8 mouse cellular contexts compared by ENCODE assay signal in the genomic region with DNA sequence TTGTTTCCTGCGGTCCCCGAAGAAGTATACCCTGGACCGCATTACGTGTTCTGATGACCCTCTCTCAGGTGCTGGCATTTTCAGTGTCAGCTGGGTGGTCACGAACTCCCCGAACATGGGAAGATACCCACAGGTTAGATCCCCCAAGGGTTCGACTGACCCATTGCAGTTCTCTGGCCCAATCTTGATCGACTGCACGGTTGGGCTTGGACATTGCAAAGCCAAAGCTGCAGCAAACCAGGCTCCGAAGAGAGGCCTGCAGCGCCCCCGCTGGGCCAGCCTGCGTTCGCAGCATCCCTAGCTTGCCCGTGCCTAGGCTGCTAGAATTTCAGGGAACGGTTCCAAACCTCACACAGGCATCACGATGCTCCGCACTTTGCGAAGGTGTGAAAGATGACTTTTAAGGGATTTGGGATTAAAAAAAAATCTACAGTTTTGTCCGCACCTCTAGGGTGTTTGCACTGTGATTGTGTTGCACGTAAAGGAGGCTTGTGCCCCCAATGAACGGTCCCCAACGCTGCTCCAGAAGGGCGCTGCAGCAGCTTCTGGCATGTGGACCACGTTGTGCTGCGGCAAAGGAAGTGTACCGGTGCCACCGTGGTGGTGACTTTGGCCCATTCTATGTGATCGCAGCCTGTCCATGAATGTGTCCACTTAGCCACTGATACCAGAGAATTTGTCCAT. TPM values are rescaled to one million over a fixed set of nuclear protein-coding genes. Genes with fewer than 3 reads are reported as not detected.
DNase-seq lines count a peak whose midpoint lies in the region; ATAC-seq and TF ChIP-seq lines count a peak whose summit lies in the region.

No protein-coding gene starts in this region.

- peak overlapping the region; percentile 63 for H3K4me2 ChIP-seq in forebrain, embryonic 16.5 days (ENCODE audit: low read length)

- H3K4me1 ChIP-seq in cerebellum, adult 2 months (ENCODE audit: control insufficient read depth, insufficient read depth, low read length): no peaks in the 10 kb centered on the region
- peaks cover 6% of the 10 kb centered on the region for H3K4me1 ChIP-seq in forebrain, embryonic 16.5 days (replicated peaks; ENCODE audit: control insufficient read depth, insufficient read depth, low read length)
- H3K4me1 ChIP-seq in olfactory bulb, adult 2 months (ENCODE audit: control insufficient read depth, insufficient read depth, low read length): peaks cover 2% of the 10 kb centered on the region; the same call in 1 of the 2 replicates

- 51% methylated on average over 29 of the region's 29 CpGs for WGBS in cerebellum, adult 2 months
- 58% methylated on average over 29 of the region's 29 CpGs for WGBS in forebrain, embryonic 16.5 days
- WGBS in olfactory bulb, adult 2 months: 48% methylated on average over 29 of the region's 29 CpGs

- H3K9ac ChIP-seq in forebrain, embryonic 16.5 days (replicated peaks; ENCODE audit: low read depth, low read length): peak overlapping the region; percentile 72

- no peaks in the 10 kb centered on the region for H3K27me3 ChIP-seq in cerebellum, adult 2 months (ENCODE audit: control insufficient read depth, insufficient read depth, low read length)
- no peaks in the 10 kb centered on the region for H3K27me3 ChIP-seq in forebrain, embryonic 16.5 days (replicated peaks; ENCODE audit: control insufficient read depth, insufficient read depth, low read length)

- peak; percentile 90 for DNase-seq in MN1 (ENCODE audit: low spot score)
- DNase-seq in cerebellum, adult 2 months: peak; percentile 73 to 80
- peak; percentile 82 for DNase-seq in heart, postnatal 14 days
- DNase-seq in layer of hippocampus, adult 2 months (ENCODE audit: low spot score in 2 of 2): peak; percentile 63 to 71
- DNase-seq in lung, adult 18-20 months: peak; percentile 44 to 50

- intact Hi-C loops in heart, postnatal 14 days (cut with DNase I): no loop called here

- peak overlapping the region; percentile 42 for H3K27ac ChIP-seq in cerebellum, adult 2 months (ENCODE audit: insufficient read depth, low read length)
- peak overlapping the region; percentile 78 for H3K27ac ChIP-seq in forebrain, embryonic 16.5 days (ENCODE audit: low read length)
- H3K27ac ChIP-seq in layer of hippocampus, adult 2 months: peak overlapping the region; percentile 82
- H3K27ac ChIP-seq in olfactory bulb, adult 2 months (ENCODE audit: insufficient read depth, low read depth, low read length): 0 out of 2 replicates have a peak overlapping the region, but pooled peaks have one; percentile 13

- peak; percentile 79 for ATAC-seq in forebrain, embryonic 16.5 days
- ATAC-seq in activated CD4-positive, CD25-positive, alpha-beta regulatory T cell, adult 4 months: no peak

- TF ChIP-seq CTCF in cerebellum, adult 2 months (IDR thresholded peaks at IDR 0.05; ENCODE audit: borderline replicate concordance, insufficient read depth, low read depth, low read length): peak; percentile 61
- peak; percentile 79 for TF ChIP-seq CTCF in layer of hippocampus, adult 2 months (conservative IDR thresholded peaks at IDR 0.05)
- TF ChIP-seq CTCF in olfactory bulb, adult 2 months (IDR thresholded peaks at IDR 0.05; ENCODE audit: insufficient read depth, low read depth, low read length): peak; percentile 59

- TF ChIP-seq POLR2A in cerebellum, adult 2 months (IDR thresholded peaks at IDR 0.05; ENCODE audit: borderline replicate concordance, insufficient read depth, low read length): 0 out of 2 replicates have a peak, but pooled peaks have one; percentile 19
- no peak; the same call in 1 of the 2 replicates for TF ChIP-seq POLR2A in olfactory bulb, adult 2 months (IDR thresholded peaks at IDR 0.05; ENCODE audit: insufficient read depth, low read depth, low read length)

- peak overlapping the region; percentile 46 for H3K4me3 ChIP-seq in cerebellum, adult 2 months (replicated peaks; ENCODE audit: insufficient read depth, low read depth, low read length)
- H3K4me3 ChIP-seq in forebrain, embryonic 16.5 days (replicated peaks; ENCODE audit: low read length): peak overlapping the region; percentile 62
- peak overlapping the region; percentile 61 for H3K4me3 ChIP-seq in layer of hippocampus, adult 2 months
- peak overlapping the region; percentile 48 for H3K4me3 ChIP-seq in olfactory bulb, adult 2 months (ENCODE audit: insufficient read depth, low read depth, low read length)

- H3K36me3 ChIP-seq in forebrain, embryonic 16.5 days (ENCODE audit: control insufficient read depth, insufficient read depth): no peaks in the 10 kb centered on the region

- H3K9me3 ChIP-seq in forebrain, embryonic 16.5 days (ENCODE audit: control insufficient read depth, low read length): peaks cover 31% of the 10 kb centered on the region

RNA-seq across cellular contexts. Expression of a gene that starts 13.7 kb away (rescaled TPM):
- 25.3 and 32.9 TPM in 2 replicates for polyA plus RNA-seq in cerebellum, adult 2 months (2012; rRNA removed)
- polyA plus RNA-seq in forebrain, embryonic 16.5 days (2015; fragmentation: Nextera tagmentation; extraction: Ambion mirVana): 283 and 328 TPM in 2 replicates
- total RNA-seq in heart, postnatal 14 days (2021): 10 to 100 TPM; 51.2 to 65.0 TPM
- 10 to 100 TPM; 45.2 to 47.5 TPM for total RNA-seq in layer of hippocampus, adult 2 months (2021)
- not detected in 2 replicates for polyA plus RNA-seq in olfactory bulb, adult 2 months (2012; ENCODE audit: insufficient read depth, insufficient read length, low replicate concordance, missing spikeins)
- under 1 TPM; 0.37 to 0.85 TPM for polyA plus RNA-seq in activated CD4-positive, CD25-positive, alpha-beta regulatory T cell, adult 4 months (2017; shearing (Covaris generic))

RNA-seq across cellular contexts. Expression of a gene that starts 43.5 kb away (rescaled TPM):
- 4.0 and 4.1 TPM in 2 replicates for polyA plus RNA-seq in cerebellum, adult 2 months (2012; rRNA removed)
- 15.2 and 15.3 TPM in 2 replicates for polyA plus RNA-seq in forebrain, embryonic 16.5 days (2015; fragmentation: Nextera tagmentation; extraction: Ambion mirVana)
- 1 to 10 TPM; 2.9 to 3.1 TPM for total RNA-seq in heart, postnatal 14 days (2021)
- total RNA-seq in layer of hippocampus, adult 2 months (2021): 1 to 10 TPM; 7.3 to 7.7 TPM
- not detected in 2 replicates for polyA plus RNA-seq in olfactory bulb, adult 2 months (2012; ENCODE audit: insufficient read depth, insufficient read length, low replicate concordance, missing spikeins)
- 1 to 10 TPM; 7.4 to 7.7 TPM for polyA plus RNA-seq in activated CD4-positive, CD25-positive, alpha-beta regulatory T cell, adult 4 months (2017; shearing (Covaris generic))

Comparison
In these comparisons a context has a peak if more than half of its experiments do, and no peak if none do; other contexts are left out.
1. H3K27ac ChIP-seq: peak in every context shown above with its lines; median percentile 82 in layer of hippocampus, adult 2 months; 78 in forebrain, embryonic 16.5 days; 42 in cerebellum, adult 2 months; 13 in olfactory bulb, adult 2 months.
2. RNA of a gene that starts 13.7 kb away (polyA plus RNA-seq): 283 to 328 TPM in forebrain, embryonic 16.5 days and 25.3 to 32.9 TPM in cerebellum, adult 2 months; 0.37 to 0.85 TPM in activated CD4-positive, CD25-positive, alpha-beta regulatory T cell, adult 4 months and not detected in olfactory bulb, adult 2 months; every median in the first group is over 10 times any median in the second.
3. Peak in every context shown above with its lines, with median percentiles within 50 percentile points of each other: DNase-seq, H3K4me3 ChIP-seq and CTCF ChIP-seq.